Mouse (Mus musculus): ENCODE measurements at regions not wholly inside any gene's neighbourhood (a gene's known extent, or its start where the extent isn't known, plus 50 kb on each side); places are given as distances from the start of the nearest gene placed in this dataset.

DNA sequence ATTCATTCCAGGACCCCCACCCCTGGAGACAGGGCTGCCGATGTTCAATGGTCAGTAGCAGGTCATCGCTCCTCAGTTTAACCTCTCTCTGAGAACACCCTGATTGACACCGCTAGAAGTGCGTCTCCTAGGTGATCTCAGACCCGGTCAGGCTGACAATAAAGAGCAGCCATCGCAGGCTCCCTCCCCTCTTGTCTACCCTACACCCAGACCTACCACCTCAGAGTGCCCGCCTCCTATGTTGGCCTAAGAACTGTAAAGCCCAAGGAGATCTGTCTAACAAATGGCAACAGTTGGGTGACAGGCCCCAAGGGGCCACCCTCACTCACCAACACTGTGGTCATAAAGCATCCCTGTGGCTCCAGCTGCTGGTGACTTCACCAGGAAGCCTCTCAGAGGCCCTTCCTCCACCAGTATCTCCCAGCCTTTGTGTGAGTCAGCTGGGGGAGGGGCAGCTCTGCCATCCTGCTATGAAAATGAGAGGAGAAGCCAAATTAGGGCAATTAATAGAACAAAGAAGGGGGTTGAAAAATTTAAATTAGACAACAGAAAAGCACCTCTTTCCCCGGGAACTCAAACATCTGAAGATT, 178.8 kb downstream of the Cbln4 start:
- TF ChIP-seq CTCF (IDR thresholded peaks at IDR 0.05; ENCODE audit: low read depth) (no peak), EP300 (IDR thresholded peaks at IDR 0.05; ENCODE audit: low read depth) (no peak)

Measured in liver, embryonic 14.5 days (tissue).